Mouse (Mus musculus) intestine, embryonic 14.5 days (tissue): ENCODE measurements around the gene Ptprd. TPM values are rescaled to one million over a fixed set of nuclear protein-coding genes. Genes with fewer than 3 reads are reported as not detected.
A peak's percentile ranks its signal among the peaks of the same experiment; 100 is the strongest.

Source experiments
- ATAC-seq: fragments of 200-750 bp; cut with Nextera tagmentation; replicated peaks from 2 replicates; pipeline ENCODE4 v1.8.0; 2017; ENCODE audit warnings: low read depth, moderate number of reproducible peaks, moderate TSS enrichment, moderate library complexity; ENCODE audit not compliant: low FRiP score, low TSS enrichment
- DNase-seq: peaks from one replicate; pipeline ENCODE4 v3.0.0-alpha.2; 2018; ENCODE audit warnings: low spot score
- H3K27ac ChIP-seq: fragments of 300-500 bp; sonication (generic); 2 replicates; pipeline ENCODE4 v1.5.1; 2014; ENCODE audit warnings: low read depth, mild to moderate bottlenecking, control low read depth
- H3K27me3 ChIP-seq: fragments of 300-500 bp; sonication (generic); replicated peaks from 2 replicates; pipeline ENCODE4 v1.6.1; 2014; ENCODE audit warnings: low read length, control low read depth; ENCODE audit not compliant: control insufficient read depth, insufficient read depth
- H3K36me3 ChIP-seq: fragments of 300-500 bp; sonication (generic); 2 replicates; pipeline ENCODE4 v1.6.1; 2014; ENCODE audit warnings: low read length, control low read depth; ENCODE audit not compliant: control insufficient read depth, insufficient read depth
- H3K4me1 ChIP-seq: fragments of 300-500 bp; sonication (generic); replicated peaks from 2 replicates; pipeline ENCODE4 v1.6.1; 2014; ENCODE audit warnings: low read length, control low read depth, mixed read lengths; ENCODE audit not compliant: control insufficient read depth, insufficient read depth
- H3K4me2 ChIP-seq: fragments of 300-500 bp; sonication (generic); 2 replicates; pipeline ENCODE4 v1.6.1; 2014; ENCODE audit warnings: low read length
- H3K4me3 ChIP-seq: fragments of 300-500 bp; sonication (generic); 2 replicates; pipeline ENCODE4 v1.5.1; 2014; ENCODE audit warnings: low read depth, low read length, control low read depth, mixed read lengths
- H3K9ac ChIP-seq: fragments of 300-500 bp; sonication (generic); 2 replicates; pipeline ENCODE4 v1.6.1; 2014; ENCODE audit warnings: mild to moderate bottlenecking, low read length
- H3K9me3 ChIP-seq: fragments of 300-500 bp; sonication (generic); 2 replicates; pipeline ENCODE4 v1.6.1; 2016; ENCODE audit warnings: low read length, control low read depth; ENCODE audit not compliant: control insufficient read depth
- WGBS: fragments of 180-500 bp; shearing (Covaris S2); extraction: QIAGEN DNeasy Blood & Tissue Kit; methylation state at CpG from one replicate; pipeline ENCODE4 v1.1.7; 2014; 5-methylcytosine and 5-hydroxymethylcytosine counted together
- polyA plus RNA-seq: library from polyadenylated mRNA; unstranded; fragments of >200 nt; fragmentation: Nextera tagmentation; extraction: Ambion mirVana; gene quantifications from 2 replicates; pipeline ENCODE4 v1.2.1, GENCODE M21; 2014

Gene Ptprd
- polyA plus RNA-seq, 1 experiment from 2014 or later, result 19.4 TPM

- no peak overlapping the region for H3K27ac ChIP-seq
- H3K4me1 ChIP-seq, result no peaks in the 10 kb centered on the region
- H3K36me3 ChIP-seq, result no peaks in the 10 kb centered on the region
- no peaks in the 10 kb centered on the region for H3K27me3 ChIP-seq
- WGBS, result 66% methylated on average over 1 of the region's 1 CpGs
- no peak for DNase-seq
- no peak overlapping the region for H3K9ac ChIP-seq
- no peak overlapping the region for H3K4me2 ChIP-seq
- H3K9me3 ChIP-seq, result no peaks in the 10 kb centered on the region
- H3K4me3 ChIP-seq, result no peak overlapping the region
- no peak for ATAC-seq
Measured at GRCm38 (mm10) chr4:76190788-76191187, 2021.0 kb downstream of the Ptprd start.

GRCm38 (mm10) chr4:76183095-76183494, 2028.7 kb downstream of the Ptprd start:
- no peak for ATAC-seq
- no peaks in the 10 kb centered on the region for H3K36me3 ChIP-seq
- no peak for DNase-seq
- H3K27me3 ChIP-seq, result no peaks in the 10 kb centered on the region
- no peak overlapping the region for H3K4me2 ChIP-seq
- 89% methylated on average over 3 of the region's 3 CpGs for WGBS
- H3K4me1 ChIP-seq, result no peaks in the 10 kb centered on the region
- no peak overlapping the region for H3K4me3 ChIP-seq
- H3K9ac ChIP-seq, result no peak overlapping the region
- H3K9me3 ChIP-seq, result no peaks in the 10 kb centered on the region
- H3K27ac ChIP-seq, result no peak overlapping the region

GRCm38 (mm10) chr4:76179497-76179896, 2032.3 kb downstream of the Ptprd start:
- WGBS, result 44% methylated on average over 8 of the region's 8 CpGs
- Histone ChIP-seq H3K4me3 (no peak overlapping the region), H3K9ac (no peak overlapping the region), H3K9me3 (no peaks in the 10 kb centered on the region), H3K4me2 (no peak overlapping the region), H3K27ac (no peak overlapping the region), H3K27me3 (no peaks in the 10 kb centered on the region), H3K36me3 (no peaks in the 10 kb centered on the region), H3K4me1 (no peaks in the 10 kb centered on the region)
- no peak for DNase-seq
- no peak for ATAC-seq

GRCm38 (mm10) chr4:76175086-76175485, 2036.7 kb downstream of the Ptprd start:
- Histone ChIP-seq H3K4me2 (no peak overlapping the region), H3K4me3 (no peak overlapping the region), H3K27ac (no peak overlapping the region), H3K9me3 (no peaks in the 10 kb centered on the region), H3K9ac (no peak overlapping the region), H3K4me1 (no peaks in the 10 kb centered on the region), H3K36me3 (no peaks in the 10 kb centered on the region), H3K27me3 (no peaks in the 10 kb centered on the region)
- no peak for ATAC-seq
- 84% methylated on average over 1 of the region's 1 CpGs for WGBS
- no peak for DNase-seq

- Histone ChIP-seq H3K27ac (no peak overlapping the region), H3K9me3 (no peaks in the 10 kb centered on the region), H3K4me1 (0 out of 2 replicates have a peak, but pooled peaks cover 2% of the 10 kb centered on the region), H3K4me2 (no peak overlapping the region), H3K4me3 (no peak overlapping the region), H3K36me3 (no peaks in the 10 kb centered on the region), H3K27me3 (no peaks in the 10 kb centered on the region), H3K9ac (no peak overlapping the region)
- no peak for DNase-seq
- peak; percentile 81; the same call in 1 of the 2 replicates for ATAC-seq
- 46% methylated on average over 1 of the region's 1 CpGs for WGBS
Measured at GRCm38 (mm10) chr4:76155750-76156149, 2056.0 kb downstream of the Ptprd start.

- WGBS, result 73% methylated on average over 2 of the region's 2 CpGs
- Histone ChIP-seq H3K4me3 (no peak overlapping the region), H3K9me3 (no peaks in the 10 kb centered on the region), H3K27ac (no peak overlapping the region), H3K27me3 (no peaks in the 10 kb centered on the region), H3K36me3 (no peaks in the 10 kb centered on the region), H3K4me2 (no peak overlapping the region), H3K9ac (no peak overlapping the region), H3K4me1 (0 out of 2 replicates have a peak, but pooled peaks cover 2% of the 10 kb centered on the region)
- no peak for DNase-seq
- ATAC-seq, result no peak
Measured at GRCm38 (mm10) chr4:76154190-76154589, 2057.6 kb downstream of the Ptprd start.

GRCm38 (mm10) chr4:76144925-76145324, 2066.8 kb downstream of the Ptprd start:
- H3K9me3 ChIP-seq, result no peaks in the 10 kb centered on the region
- no peak overlapping the region for H3K9ac ChIP-seq
- no peaks in the 10 kb centered on the region for H3K27me3 ChIP-seq
- H3K27ac ChIP-seq, result no peak overlapping the region
- no peak for ATAC-seq
- no peaks in the 10 kb centered on the region for H3K36me3 ChIP-seq
- DNase-seq, result no peak
- 81% methylated on average over 4 of the region's 4 CpGs for WGBS
- no peak overlapping the region for H3K4me3 ChIP-seq
- no peaks in the 10 kb centered on the region for H3K4me1 ChIP-seq
- H3K4me2 ChIP-seq, result no peak overlapping the region

GRCm38 (mm10) chr4:76144333-76144732, 2067.4 kb downstream of the Ptprd start:
- no peak overlapping the region for H3K9ac ChIP-seq
- H3K4me2 ChIP-seq, result no peak overlapping the region
- ATAC-seq (no peak), DNase-seq (no peak)
- H3K4me3 ChIP-seq, result no peak overlapping the region
- no peaks in the 10 kb centered on the region for H3K36me3 ChIP-seq
- no peak overlapping the region for H3K27ac ChIP-seq
- H3K9me3 ChIP-seq, result no peaks in the 10 kb centered on the region
- no peaks in the 10 kb centered on the region for H3K27me3 ChIP-seq
- WGBS, result 77% methylated on average over 2 of the region's 2 CpGs
- no peaks in the 10 kb centered on the region for H3K4me1 ChIP-seq

- no peak overlapping the region for H3K4me2 ChIP-seq
- H3K9me3 ChIP-seq, result no peaks in the 10 kb centered on the region
- ATAC-seq (no peak), DNase-seq (no peak)
- H3K36me3 ChIP-seq, result no peaks in the 10 kb centered on the region
- H3K4me1 ChIP-seq, result no peaks in the 10 kb centered on the region
- no peak overlapping the region for H3K27ac ChIP-seq
- H3K9ac ChIP-seq, result no peak overlapping the region
- 58% methylated on average over 3 of the region's 3 CpGs for WGBS
- no peak overlapping the region for H3K4me3 ChIP-seq
- H3K27me3 ChIP-seq, result no peaks in the 10 kb centered on the region
Measured at GRCm38 (mm10) chr4:76137901-76138300, 2073.9 kb downstream of the Ptprd start.
